Mouse (Mus musculus): ENCODE results near the gene Dek. TPM values are rescaled to one million over a fixed set of nuclear protein-coding genes. Genes with fewer than 3 reads are reported as not detected.

The Dek gene
- total and polyA plus RNA-seq, 2 experiments from 2014 or later = 70.0 to 118 TPM

GRCm38 (mm10) chr13:47124986-47125385 is 19.0 kb upstream of the Dek start:
- 78% methylated on average over 6 of the region's 6 CpGs for WGBS
- H3K36me3 ChIP-seq (ENCODE audit: insufficient read depth) = no peaks in the 10 kb centered on the region
- no peak for TF ChIP-seq CTCF (IDR thresholded peaks at IDR 0.05; ENCODE audit: low read depth)
- H3K9me3 ChIP-seq (ENCODE audit: low read length) = no peaks in the 10 kb centered on the region
- H3K4me1 ChIP-seq (ENCODE audit: insufficient read depth) = 0 out of 2 replicates have a peak, but pooled peaks cover 8% of the 10 kb centered on the region
- H3K4me2 ChIP-seq (ENCODE audit: low read depth) = no peak overlapping the region
- H3K27me3 ChIP-seq (ENCODE audit: insufficient read depth, low read length) = no peaks in the 10 kb centered on the region
- H3K9ac ChIP-seq = no peak overlapping the region
- H3K27ac ChIP-seq (ENCODE audit: low read depth, low read length) = no peak overlapping the region
- H3K4me3 ChIP-seq (ENCODE audit: low read depth, low read length) = no peak overlapping the region
- no peak for DNase-seq
- no peak for ATAC-seq

GRCm38 (mm10) chr13:47124449-47124848 is 18.4 kb upstream of the Dek start:
- H3K27ac ChIP-seq (ENCODE audit: low read depth, low read length) = no peak overlapping the region
- no peak overlapping the region for H3K9ac ChIP-seq
- H3K27me3 ChIP-seq (ENCODE audit: insufficient read depth, low read length) = no peaks in the 10 kb centered on the region
- no peak for TF ChIP-seq CTCF (IDR thresholded peaks at IDR 0.05; ENCODE audit: low read depth)
- H3K9me3 ChIP-seq (ENCODE audit: low read length) = no peaks in the 10 kb centered on the region
- DNase-seq = no peak
- 50% methylated on average over 3 of the region's 3 CpGs for WGBS
- no peak for ATAC-seq
- H3K4me3 ChIP-seq (ENCODE audit: low read depth, low read length) = no peak overlapping the region
- 0 out of 2 replicates have a peak, but pooled peaks cover 8% of the 10 kb centered on the region for H3K4me1 ChIP-seq (ENCODE audit: insufficient read depth)
- no peak overlapping the region for H3K4me2 ChIP-seq (ENCODE audit: low read depth)
- no peaks in the 10 kb centered on the region for H3K36me3 ChIP-seq (ENCODE audit: insufficient read depth)

- WGBS = 4% methylated on average over 52 of the region's 55 CpGs
- Histone ChIP-seq H3K4me3 (ENCODE audit: low read depth, low read length) (peak within 1 kb of the TSS; percentile 60), H3K9me3 (ENCODE audit: low read length) (no peaks in the 10 kb centered on the region), H3K4me2 (ENCODE audit: low read depth) (peak within 1 kb of the TSS; percentile 99), H3K27ac (ENCODE audit: low read depth, low read length) (no peak within 1 kb of the TSS), H3K4me1 (ENCODE audit: insufficient read depth) (0 out of 2 replicates have a peak, but pooled peaks cover 8% of the 10 kb centered on the region), H3K36me3 (ENCODE audit: insufficient read depth) (no peaks in the 10 kb centered on the region), H3K9ac (peak within 1 kb of the TSS; percentile 57), H3K27me3 (ENCODE audit: insufficient read depth, low read length) (no peaks in the 10 kb centered on the region)
- DNase-seq (peak; percentile 46), ATAC-seq (peak; percentile 29; the same call in 1 of the 2 replicates)
- TF ChIP-seq CTCF (IDR thresholded peaks at IDR 0.05; ENCODE audit: low read depth) = no peak
Observed at GRCm38 (mm10) chr13:47122537-47123430, 16.8 kb upstream of the Dek start, which contains the start of gene Rnf144b. TSS of gene Rnf144b (plus strand) at chr13:47122656.

- Histone ChIP-seq H3K4me2 (ENCODE audit: low read depth) (peak overlapping the region; percentile 99), H3K36me3 (ENCODE audit: insufficient read depth) (no peaks in the 10 kb centered on the region), H3K27ac (ENCODE audit: low read depth, low read length) (no peak overlapping the region), H3K9ac (no peak overlapping the region), H3K27me3 (ENCODE audit: insufficient read depth, low read length) (no peaks in the 10 kb centered on the region), H3K4me3 (ENCODE audit: low read depth, low read length) (peak overlapping the region; percentile 60), H3K9me3 (ENCODE audit: low read length) (no peaks in the 10 kb centered on the region), H3K4me1 (ENCODE audit: insufficient read depth) (0 out of 2 replicates have a peak, but pooled peaks cover 8% of the 10 kb centered on the region)
- peak; percentile 43 for TF ChIP-seq CTCF (IDR thresholded peaks at IDR 0.05; ENCODE audit: low read depth)
- 32% methylated on average over 12 of the region's 12 CpGs for WGBS
- DNase-seq (peak; percentile 14), ATAC-seq (no peak)
Observed at GRCm38 (mm10) chr13:47121333-47121889, 15.4 kb upstream of the Dek start.

GRCm38 (mm10) chr13:47116000-47116399 is 10.0 kb upstream of the Dek start:
- Histone ChIP-seq H3K36me3 (ENCODE audit: insufficient read depth) (no peaks in the 10 kb centered on the region), H3K27me3 (ENCODE audit: insufficient read depth, low read length) (no peaks in the 10 kb centered on the region), H3K9me3 (ENCODE audit: low read length) (no peaks in the 10 kb centered on the region), H3K27ac (ENCODE audit: low read depth, low read length) (no peak overlapping the region), H3K9ac (no peak overlapping the region), H3K4me3 (ENCODE audit: low read depth, low read length) (no peak overlapping the region), H3K4me1 (ENCODE audit: insufficient read depth) (no peaks in the 10 kb centered on the region), H3K4me2 (ENCODE audit: low read depth) (no peak overlapping the region)
- 83% methylated on average over 3 of the region's 3 CpGs for WGBS
- DNase-seq (no peak), ATAC-seq (no peak)
- TF ChIP-seq CTCF (IDR thresholded peaks at IDR 0.05; ENCODE audit: low read depth) = no peak

DNA sequence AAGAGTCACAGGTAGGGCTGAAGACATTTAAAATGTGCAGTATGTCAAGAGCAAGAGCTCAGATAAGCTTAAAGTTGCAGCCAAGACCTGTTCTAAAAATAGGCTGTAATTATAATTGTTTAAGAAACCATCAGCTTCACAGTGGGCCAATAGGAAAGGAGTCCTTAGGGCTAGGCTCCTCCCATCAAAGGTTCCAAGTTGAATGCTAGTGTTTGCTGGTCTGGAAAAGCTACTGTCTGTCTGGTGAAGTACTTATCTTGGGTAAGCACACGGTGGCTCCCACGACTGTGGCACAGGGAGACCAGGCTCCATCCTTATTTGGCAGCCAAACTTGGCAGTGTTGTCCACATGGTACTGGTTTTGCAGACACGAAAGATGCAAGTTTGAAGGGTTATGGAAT is 6.9 kb upstream of the Dek start:
- ATAC-seq = no peak
- 54% methylated on average over 3 of the region's 3 CpGs for WGBS

GRCm38 (mm10) chr13:47112056-47112455 is 6.1 kb upstream of the Dek start:
- H3K27ac ChIP-seq (ENCODE audit: low read depth, low read length) = no peak overlapping the region
- no peak overlapping the region for H3K4me2 ChIP-seq (ENCODE audit: low read depth)
- DNase-seq (no peak), ATAC-seq (no peak)
- H3K4me3 ChIP-seq (ENCODE audit: low read depth, low read length) = no peak overlapping the region
- no peaks in the 10 kb centered on the region for H3K36me3 ChIP-seq (ENCODE audit: insufficient read depth)
- H3K27me3 ChIP-seq (ENCODE audit: insufficient read depth, low read length) = no peaks in the 10 kb centered on the region
- TF ChIP-seq CTCF (IDR thresholded peaks at IDR 0.05; ENCODE audit: low read depth) = no peak
- 88% methylated on average over 3 of the region's 3 CpGs for WGBS
- H3K9me3 ChIP-seq (ENCODE audit: low read length) = no peaks in the 10 kb centered on the region
- no peak overlapping the region for H3K9ac ChIP-seq
- no peaks in the 10 kb centered on the region for H3K4me1 ChIP-seq (ENCODE audit: insufficient read depth)

More for the DNA sequence above, 6.9 kb upstream of the Dek start:
- no peak for TF ChIP-seq CTCF (IDR thresholded peaks at IDR 0.05; ENCODE audit: low read depth)
- Histone ChIP-seq H3K4me3 (ENCODE audit: low read depth, low read length) (no peak overlapping the region), H3K27me3 (ENCODE audit: insufficient read depth, low read length) (no peaks in the 10 kb centered on the region), H3K9ac (no peak overlapping the region), H3K36me3 (ENCODE audit: insufficient read depth) (no peaks in the 10 kb centered on the region), H3K9me3 (ENCODE audit: low read length) (no peaks in the 10 kb centered on the region), H3K27ac (ENCODE audit: low read depth, low read length) (no peak overlapping the region), H3K4me1 (ENCODE audit: insufficient read depth) (no peaks in the 10 kb centered on the region), H3K4me2 (ENCODE audit: low read depth) (no peak overlapping the region)
- no peak for DNase-seq
